Mouse (Mus musculus) stomach, postnatal 0 days (tissue): Measurements from ENCODE around the gene Senp5. TPM values are rescaled to one million over a fixed set of nuclear protein-coding genes. Genes with fewer than 3 reads are reported as not detected.

ENCODE experiments used
- ATAC-seq: fragments of 200-750 bp; cut with Nextera tagmentation; 2 replicates; pipeline ENCODE4 v1.8.0; 2017; ENCODE audit not compliant: low FRiP score, low TSS enrichment
- DNase-seq: peaks from one replicate; pipeline ENCODE4 v3.0.0-alpha.2; 2016; ENCODE audit warnings: low spot score
- H3K27ac ChIP-seq: fragments of 300-500 bp; sonication (generic); replicated peaks from 2 replicates; pipeline ENCODE4 v1.5.1; 2014; ENCODE audit warnings: mild to moderate bottlenecking, control low read depth
- H3K27me3 ChIP-seq: fragments of 300-500 bp; sonication (generic); 2 replicates; pipeline ENCODE4 v1.6.1; 2014; ENCODE audit warnings: low read length; ENCODE audit not compliant: control insufficient read depth, insufficient read depth
- H3K36me3 ChIP-seq: fragments of 300-500 bp; sonication (generic); 2 replicates; pipeline ENCODE4 v1.6.1; 2014; ENCODE audit warnings: low read length, mixed read lengths; ENCODE audit not compliant: control insufficient read depth, insufficient read depth
- H3K4me1 ChIP-seq: fragments of 300-500 bp; sonication (generic); replicated peaks from 2 replicates; pipeline ENCODE4 v1.6.1; 2014; ENCODE audit warnings: antibody characterized with exemption; ENCODE audit not compliant: control insufficient read depth, insufficient read depth
- H3K4me2 ChIP-seq: fragments of 300-500 bp; sonication (generic); replicated peaks from 2 replicates; pipeline ENCODE4 v1.6.1; 2014; ENCODE audit warnings: low read depth, mild to moderate bottlenecking, control low read depth, moderate library complexity
- H3K4me3 ChIP-seq: fragments of 300-500 bp; sonication (generic); 2 replicates; pipeline ENCODE4 v1.5.1; 2014; ENCODE audit warnings: low read depth, low read length, control low read depth
- H3K9ac ChIP-seq: fragments of 300-500 bp; sonication (generic); 2 replicates; pipeline ENCODE4 v1.6.1; 2014; ENCODE audit warnings: mild to moderate bottlenecking, low read length, control low read depth, mixed read lengths
- H3K9me3 ChIP-seq: fragments of 300-500 bp; sonication (generic); 2 replicates; pipeline ENCODE4 v1.6.1; 2016; ENCODE audit warnings: low read length; ENCODE audit not compliant: control insufficient read depth
- CTCF ChIP-seq: IDR thresholded peaks from 2 replicates; pipeline ENCODE4 v1.5.1; 2016; ENCODE audit warnings: antibody characterized with exemption, low read depth, mild to moderate bottlenecking, moderate library complexity
- EP300 ChIP-seq: optimal IDR thresholded peaks from 2 replicates; pipeline ENCODE3; 2016; ENCODE audit warnings: antibody characterized with exemption
- WGBS: fragments of 180-500 bp; shearing (Covaris S2); extraction: QIAGEN DNeasy Blood & Tissue Kit; methylation state at CpG from one replicate; pipeline ENCODE4 v1.1.7; 2014; 5-methylcytosine and 5-hydroxymethylcytosine counted together
- polyA plus RNA-seq: library from polyadenylated mRNA; unstranded; fragments of >200 nt; fragmentation: Nextera tagmentation; extraction: Ambion mirVana; gene quantifications from 2 replicates; pipeline ENCODE4 v1.2.1, GENCODE M21; 2015

Senp5 gene
- polyA plus RNA-seq, 1 experiment from 2014 or later: 5.4 TPM

DNA sequence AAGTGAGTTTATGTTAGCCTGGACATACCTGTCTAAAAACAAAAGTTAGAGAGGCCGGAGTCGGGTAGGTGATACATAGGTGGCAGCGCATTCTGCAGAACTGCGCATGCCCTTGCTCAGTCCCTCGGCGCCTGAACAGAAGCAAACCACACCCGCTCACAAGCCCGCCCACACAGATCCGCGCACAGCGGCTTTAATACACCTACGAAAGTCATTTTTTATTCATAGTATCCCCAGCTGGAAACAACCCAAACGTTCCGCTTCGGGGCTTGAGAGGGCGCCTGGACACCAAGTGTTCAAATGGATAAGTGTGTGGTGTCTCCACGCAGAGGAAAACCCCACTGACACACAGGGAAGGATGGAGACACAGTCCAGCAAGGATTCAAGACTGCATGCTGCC is 71.8 kb downstream of the Senp5 start:
- H3K36me3 ChIP-seq: no peaks in the 10 kb centered on the region
- 50% methylated on average over 17 of the region's 17 CpGs for WGBS
- DNase-seq (peak; percentile 34), ATAC-seq (no peak)
- H3K9ac ChIP-seq: no peak overlapping the region
- no peak for TF ChIP-seq EP300
- TF ChIP-seq CTCF: no peak
- H3K27ac ChIP-seq: no peak overlapping the region
- no peaks in the 10 kb centered on the region for H3K27me3 ChIP-seq
- H3K4me1 ChIP-seq: no peaks in the 10 kb centered on the region; the same call in 1 of the 2 replicates
- H3K4me3 ChIP-seq: no peak overlapping the region
- no peaks in the 10 kb centered on the region for H3K9me3 ChIP-seq
- peak overlapping the region; percentile 20 for H3K4me2 ChIP-seq

DNA sequence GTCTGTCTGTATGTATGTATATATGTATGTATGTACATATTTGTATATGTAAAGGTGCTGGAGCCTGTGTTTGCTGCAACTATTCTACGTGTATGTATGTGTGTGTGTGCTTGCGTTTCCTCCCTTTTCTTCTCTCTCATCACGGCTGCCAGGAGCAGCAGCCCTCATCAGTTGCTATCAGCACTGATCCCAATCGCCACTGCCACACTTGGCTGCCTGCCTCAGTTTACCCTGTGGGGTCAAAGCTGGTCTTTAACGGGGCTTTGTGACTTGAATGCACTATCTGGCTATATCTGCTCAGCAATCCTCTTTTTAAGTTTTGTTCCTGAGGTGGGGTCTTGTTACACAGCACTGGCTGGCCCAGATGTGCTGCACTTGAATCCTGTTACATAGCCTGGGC is 75.7 kb downstream of the Senp5 start:
- H3K36me3 ChIP-seq: no peaks in the 10 kb centered on the region
- no peaks in the 10 kb centered on the region for H3K4me1 ChIP-seq
- H3K27ac ChIP-seq: no peak overlapping the region
- DNase-seq (no peak), ATAC-seq (no peak)
- H3K9ac ChIP-seq: no peak overlapping the region
- H3K9me3 ChIP-seq: no peaks in the 10 kb centered on the region
- TF ChIP-seq EP300 (no peak), CTCF (no peak)
- no peak overlapping the region for H3K4me2 ChIP-seq
- H3K4me3 ChIP-seq: no peak overlapping the region
- WGBS: 81% methylated on average over 5 of the region's 5 CpGs
- H3K27me3 ChIP-seq: no peaks in the 10 kb centered on the region

DNA sequence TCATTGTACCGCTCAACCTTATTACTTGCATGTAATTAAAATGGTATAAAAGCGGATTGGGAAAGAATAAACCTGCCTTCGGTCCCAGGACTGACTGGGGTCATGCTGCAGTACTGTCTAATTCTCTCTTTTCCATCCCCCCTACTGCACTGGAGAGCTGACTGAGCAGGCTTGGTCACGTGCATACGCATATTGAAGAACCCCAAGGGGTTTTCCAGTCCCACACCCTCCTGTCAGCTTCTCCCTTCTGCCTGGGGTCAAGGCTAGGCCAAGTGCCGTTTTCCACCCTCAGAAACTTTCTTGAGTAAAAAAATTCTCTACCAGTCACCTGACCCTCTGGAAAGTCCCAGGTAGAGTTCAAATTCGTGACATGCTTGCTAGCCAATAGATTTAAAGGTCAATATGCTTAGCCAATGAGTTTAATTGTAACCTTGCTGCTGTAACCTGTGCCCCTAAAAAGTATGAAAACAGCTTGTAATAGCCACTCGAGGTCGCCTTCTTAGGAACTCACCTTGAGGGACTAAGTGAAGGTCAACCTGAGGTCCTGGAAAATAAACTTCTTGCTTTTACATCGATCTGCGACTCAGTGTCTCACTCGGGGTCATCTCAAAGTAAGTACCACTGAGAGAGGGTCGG is 76.4 kb downstream of the Senp5 start:
- H3K4me3 ChIP-seq: no peak overlapping the region
- WGBS: 74% methylated on average over 13 of the region's 13 CpGs
- no peak for DNase-seq
- ATAC-seq: no peak
- H3K27ac ChIP-seq: no peak overlapping the region
- H3K9ac ChIP-seq: no peak overlapping the region
- H3K36me3 ChIP-seq: no peaks in the 10 kb centered on the region
- TF ChIP-seq EP300 (no peak), CTCF (no peak)
- H3K9me3 ChIP-seq: no peaks in the 10 kb centered on the region
- no peaks in the 10 kb centered on the region for H3K4me1 ChIP-seq
- H3K4me2 ChIP-seq: no peak overlapping the region
- no peaks in the 10 kb centered on the region for H3K27me3 ChIP-seq

DNA sequence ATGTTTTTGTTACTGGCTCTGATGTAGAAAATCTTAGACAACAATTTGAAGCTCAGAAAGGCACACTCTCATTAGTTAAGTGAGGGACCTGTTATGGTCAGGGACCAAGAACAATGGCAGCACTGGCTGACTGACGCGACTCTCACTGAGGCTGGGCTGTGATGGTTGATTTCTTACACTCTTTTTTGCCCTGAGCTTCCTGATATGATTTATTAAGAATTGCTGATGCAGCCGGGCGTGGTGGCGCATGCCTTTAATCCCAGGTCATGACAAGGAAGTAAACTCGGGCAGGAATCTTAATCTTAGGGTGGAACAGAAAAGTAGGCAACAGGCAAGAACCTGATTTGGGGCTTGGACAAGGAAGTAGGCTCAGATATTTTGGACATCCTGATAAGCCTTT is 77.0 kb downstream of the Senp5 start:
- Histone ChIP-seq H3K9me3 (no peaks in the 10 kb centered on the region), H3K4me3 (no peak overlapping the region), H3K27ac (no peak overlapping the region), H3K4me2 (no peak overlapping the region), H3K4me1 (no peaks in the 10 kb centered on the region), H3K36me3 (no peaks in the 10 kb centered on the region), H3K27me3 (no peaks in the 10 kb centered on the region), H3K9ac (no peak overlapping the region)
- DNase-seq: peak; percentile 66
- no peak for TF ChIP-seq CTCF
- TF ChIP-seq EP300: peak; percentile 33
- 49% methylated on average over 6 of the region's 6 CpGs for WGBS
- ATAC-seq: peak; percentile 76

DNA sequence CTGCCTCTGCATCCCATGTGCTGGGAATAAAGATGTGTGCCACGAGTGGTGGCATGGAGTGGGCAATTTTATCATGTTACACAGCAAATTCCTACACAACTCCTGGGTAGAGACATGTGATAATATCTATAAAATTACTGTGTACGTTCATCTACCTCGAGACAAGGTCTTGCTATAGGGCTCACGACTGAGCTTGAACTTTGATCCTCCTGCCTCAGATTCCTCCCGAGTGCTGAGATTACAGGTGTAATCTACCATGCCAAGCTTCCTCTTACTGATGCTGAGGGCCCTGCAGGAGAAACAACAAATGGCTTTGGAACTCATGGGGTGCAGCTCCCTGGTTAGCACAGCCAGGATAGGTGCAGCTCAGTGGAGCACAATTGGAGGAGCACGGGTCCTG is 78.7 kb downstream of the Senp5 start:
- Histone ChIP-seq H3K9ac (no peak overlapping the region), H3K4me3 (no peak overlapping the region), H3K9me3 (no peaks in the 10 kb centered on the region), H3K4me2 (no peak overlapping the region), H3K36me3 (no peaks in the 10 kb centered on the region), H3K27ac (no peak overlapping the region), H3K4me1 (no peaks in the 10 kb centered on the region), H3K27me3 (no peaks in the 10 kb centered on the region)
- no peak for DNase-seq
- WGBS: 75% methylated on average over 6 of the region's 6 CpGs
- no peak for ATAC-seq
- TF ChIP-seq EP300 (no peak), CTCF (no peak)

DNA sequence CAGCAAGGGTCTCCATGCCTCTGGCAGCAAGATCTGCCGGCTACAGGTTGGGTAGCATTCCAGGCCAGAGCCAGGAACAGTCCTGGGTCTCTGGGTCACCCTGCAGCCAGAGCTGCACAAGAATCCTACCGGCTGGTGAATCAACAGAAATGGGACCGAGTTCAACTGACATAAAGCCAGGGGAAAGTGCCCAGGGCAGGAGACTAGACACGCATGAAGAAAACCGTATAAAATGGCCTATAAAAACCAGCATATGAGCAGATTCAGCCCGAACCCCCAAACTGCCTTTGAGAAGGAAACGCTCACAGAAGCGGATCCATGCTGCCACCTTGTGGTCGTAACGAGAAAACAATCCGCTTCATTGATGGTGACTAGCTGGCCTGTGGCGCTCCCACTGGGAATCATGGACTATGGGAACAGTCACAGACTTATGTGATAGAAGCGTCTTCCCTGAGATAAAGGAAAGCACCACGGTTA is 84.8 kb downstream of the Senp5 start:
- WGBS: 3% methylated on average over 14 of the region's 14 CpGs
- Histone ChIP-seq H3K9me3 (no peaks in the 10 kb centered on the region), H3K27me3 (no peaks in the 10 kb centered on the region), H3K4me3 (peak overlapping the region; percentile 18), H3K4me1 (no peaks in the 10 kb centered on the region), H3K36me3 (no peaks in the 10 kb centered on the region), H3K4me2 (peak overlapping the region; percentile 48), H3K27ac (no peak overlapping the region), H3K9ac (peak overlapping the region; percentile 35; the same call in 1 of the 2 replicates)
- ATAC-seq: peak; percentile 45; the same call in 1 of the 2 replicates
- DNase-seq: peak; percentile 79
- TF ChIP-seq CTCF (peak; percentile 93), EP300 (no peak)
